Mouse (Mus musculus) gastrocnemius, adult 8-10 months (tissue): Measurements from ENCODE around the gene Igdcc3. TPM values are rescaled to one million over a fixed set of nuclear protein-coding genes. Genes with fewer than 3 reads are reported as not detected.

Experiments
- total RNA-seq, 4 experiments: library from RNA; stranded (reverse); gene quantifications; 2 replicates each; pipeline ENCODE4 v1.2.4; 2022

Igdcc3 gene
- total RNA-seq, 4 experiments from 2014 or later: 0.10 to 0.17 (median 0.12) TPM

Other genes starting within 250 kb of the Igdcc3 start
- not detected for gene Slc24a1, start 189.6 kb upstream of the Igdcc3 start, total RNA-seq
- 10 to 100 TPM; 13.0 to 17.5 (median 16.1) TPM for gene Ints14, start 180.3 kb upstream of the Igdcc3 start, total RNA-seq
- 10 to 100 TPM in 2 of 4 experiments, 1 to 10 TPM in 2; 6.3 to 11.2 (median 10.0) TPM for gene Hacd3, start 119.5 kb upstream of the Igdcc3 start, total RNA-seq
- gene Dpp8, start 108.8 kb upstream of the Igdcc3 start, total RNA-seq: 100 to 1,000 TPM in 3 of 4 experiments, 10 to 100 TPM in 1; 96.7 to 118 (median 110) TPM
- 10 to 100 TPM; 28.1 to 32.6 (median 30.4) TPM for gene Igdcc4, start 39.7 kb upstream of the Igdcc3 start, total RNA-seq
- gene Parp16, start 54.2 kb downstream of the Igdcc3 start, total RNA-seq: 1 to 10 TPM; 3.3 to 5.2 (median 4.1) TPM
- gene Cilp, start 124.0 kb downstream of the Igdcc3 start, total RNA-seq: 10 to 100 TPM in 2 of 4 experiments, 1 to 10 TPM in 2; 3.3 to 14.7 (median 9.6) TPM
- gene Clpx, start 153.1 kb downstream of the Igdcc3 start, total RNA-seq: 10 to 100 TPM; 55.4 to 65.0 (median 56.9) TPM
- gene Pdcd7, start 204.9 kb downstream of the Igdcc3 start, total RNA-seq: 10 to 100 TPM; 12.1 to 19.7 (median 15.0) TPM
- gene Ubap1l, start 219.9 kb downstream of the Igdcc3 start, total RNA-seq: under 1 TPM in 3 of 4 experiments, not detected in 1; 0.31 to 0.52 (median 0.46) TPM